Mouse (Mus musculus) midbrain, embryonic 12.5 days (tissue): Measurements from ENCODE around the gene Wbp4. TPM values are rescaled to one million over a fixed set of nuclear protein-coding genes. Genes with fewer than 3 reads are reported as not detected.

Experiments used
- ATAC-seq: fragments of 200-750 bp; cut with Nextera tagmentation; 2 replicates; pipeline ENCODE4 v1.8.0; 2017; ENCODE audit warnings: low read depth, moderate TSS enrichment, moderate library complexity; ENCODE audit not compliant: low FRiP score
- H3K27ac ChIP-seq: fragments of 300-500 bp; sonication (generic); replicated peaks from 2 replicates; pipeline ENCODE4 v1.5.1; 2016; ENCODE audit warnings: mild to moderate bottlenecking
- H3K27me3 ChIP-seq: fragments of 300-500 bp; sonication (generic); 2 replicates; pipeline ENCODE4 v1.6.1; 2016; ENCODE audit warnings: mild to moderate bottlenecking
- H3K36me3 ChIP-seq: fragments of 300-500 bp; sonication (generic); 2 replicates; pipeline ENCODE4 v1.6.1; 2016
- H3K4me1 ChIP-seq: fragments of 300-500 bp; sonication (generic); 2 replicates; pipeline ENCODE4 v1.6.1; 2016
- H3K4me2 ChIP-seq: fragments of 300-500 bp; sonication (generic); replicated peaks from 2 replicates; pipeline ENCODE4 v1.6.1; 2016; ENCODE audit warnings: mild to moderate bottlenecking, moderate library complexity
- H3K4me3 ChIP-seq: fragments of 300-500 bp; sonication (generic); 2 replicates; pipeline ENCODE4 v1.5.1; 2016; ENCODE audit warnings: mild to moderate bottlenecking
- H3K9ac ChIP-seq: fragments of 300-500 bp; sonication (generic); replicated peaks from 2 replicates; pipeline ENCODE4 v1.6.1; 2016; ENCODE audit warnings: mild to moderate bottlenecking, moderate library complexity
- H3K9me3 ChIP-seq: fragments of 300-500 bp; sonication (generic); 2 replicates; pipeline ENCODE4 v1.6.1; 2016; ENCODE audit warnings: mild to moderate bottlenecking
- WGBS: fragments of 180-500 bp; shearing (Covaris S2); methylation state at CpG from one replicate; pipeline ENCODE4 v1.1.7; 2016; 5-methylcytosine and 5-hydroxymethylcytosine counted together
- polyA plus RNA-seq: library from polyadenylated mRNA; unstranded; fragments of >200 nt; fragmentation: Nextera tagmentation; extraction: Ambion mirVana; gene quantifications from 2 replicates; pipeline ENCODE4 v1.2.1, GENCODE M21; 2016

Wbp4 gene
- polyA plus RNA-seq, 1 experiment from 2014 or later = 49.7 TPM

GRCm38 (mm10) chr14:79503371-79504075 is 22.2 kb upstream of the Wbp4 start:
- WGBS = 85% methylated on average over 5 of the region's 5 CpGs
- ATAC-seq = no peak
- Histone ChIP-seq H3K4me1 (no peaks in the 10 kb centered on the region; the same call in 1 of the 2 replicates), H3K4me3 (no peak overlapping the region), H3K36me3 (no peaks in the 10 kb centered on the region), H3K27ac (no peak overlapping the region), H3K4me2 (no peak overlapping the region), H3K27me3 (no peaks in the 10 kb centered on the region), H3K9ac (no peak overlapping the region), H3K9me3 (no peaks in the 10 kb centered on the region)

- 79% methylated on average over 4 of the region's 4 CpGs for WGBS
- H3K36me3 ChIP-seq = no peaks in the 10 kb centered on the region
- no peak for ATAC-seq
Measured at GRCm38 (mm10) chr14:79500756-79501155, 19.4 kb upstream of the Wbp4 start.

GRCm38 (mm10) chr14:79499326-79499725 is 18.0 kb upstream of the Wbp4 start:
- no peak for ATAC-seq
- H3K4me1 ChIP-seq = no peaks in the 10 kb centered on the region; the same call in 1 of the 2 replicates
- 90% methylated on average over 9 of the region's 9 CpGs for WGBS

More at GRCm38 (mm10) chr14:79500756-79501155, 19.4 kb upstream of the Wbp4 start:
- no peaks in the 10 kb centered on the region for H3K27me3 ChIP-seq
- no peaks in the 10 kb centered on the region for H3K9me3 ChIP-seq
- no peak overlapping the region for H3K4me2 ChIP-seq
- no peak overlapping the region for H3K4me3 ChIP-seq
- H3K27ac ChIP-seq = no peak overlapping the region
- no peaks in the 10 kb centered on the region; the same call in 1 of the 2 replicates for H3K4me1 ChIP-seq
- H3K9ac ChIP-seq = no peak overlapping the region

GRCm38 (mm10) chr14:79494349-79494748 is 13.0 kb upstream of the Wbp4 start:
- H3K9ac ChIP-seq = no peak overlapping the region
- no peaks in the 10 kb centered on the region for H3K4me1 ChIP-seq
- 88% methylated on average over 6 of the region's 6 CpGs for WGBS
- H3K9me3 ChIP-seq = no peaks in the 10 kb centered on the region
- no peak overlapping the region for H3K4me3 ChIP-seq
- no peak overlapping the region for H3K4me2 ChIP-seq
- H3K27ac ChIP-seq = no peak overlapping the region
- H3K36me3 ChIP-seq = 0 out of 2 replicates have a peak, but pooled peaks cover 6% of the 10 kb centered on the region
- no peaks in the 10 kb centered on the region for H3K27me3 ChIP-seq
- no peak for ATAC-seq

More at GRCm38 (mm10) chr14:79499326-79499725, 18.0 kb upstream of the Wbp4 start:
- Histone ChIP-seq H3K36me3 (no peaks in the 10 kb centered on the region), H3K4me2 (no peak overlapping the region), H3K27me3 (no peaks in the 10 kb centered on the region), H3K27ac (no peak overlapping the region), H3K9me3 (no peaks in the 10 kb centered on the region), H3K4me3 (no peak overlapping the region), H3K9ac (no peak overlapping the region)

- 71% methylated on average over 3 of the region's 3 CpGs for WGBS
- no peak overlapping the region for H3K4me3 ChIP-seq
- H3K9me3 ChIP-seq = no peaks in the 10 kb centered on the region
- peaks cover 14% of the 10 kb centered on the region for H3K4me1 ChIP-seq
- H3K27me3 ChIP-seq = peaks cover 14% of the 10 kb centered on the region
- H3K9ac ChIP-seq = no peak overlapping the region
- 0 out of 2 replicates have a peak, but pooled peaks cover 6% of the 10 kb centered on the region for H3K36me3 ChIP-seq
- no peak for ATAC-seq
- no peak overlapping the region for H3K4me2 ChIP-seq
- no peak overlapping the region for H3K27ac ChIP-seq
Measured at GRCm38 (mm10) chr14:79490246-79490645, 8.9 kb upstream of the Wbp4 start.

- H3K9me3 ChIP-seq = no peaks in the 10 kb centered on the region
- ATAC-seq = no peak
- no peak overlapping the region for H3K4me2 ChIP-seq
- H3K4me3 ChIP-seq = no peak overlapping the region
- H3K9ac ChIP-seq = no peak overlapping the region
- peaks cover 14% of the 10 kb centered on the region for H3K4me1 ChIP-seq
- 0 out of 2 replicates have a peak, but pooled peaks cover 6% of the 10 kb centered on the region for H3K36me3 ChIP-seq
- peaks cover 15% of the 10 kb centered on the region for H3K27me3 ChIP-seq
- H3K27ac ChIP-seq = no peak overlapping the region
- WGBS = 84% methylated on average over 12 of the region's 12 CpGs
Measured at GRCm38 (mm10) chr14:79489150-79489549, 7.8 kb upstream of the Wbp4 start.

- no peak overlapping the region for H3K4me3 ChIP-seq
- no peaks in the 10 kb centered on the region for H3K9me3 ChIP-seq
- WGBS = 91% methylated on average over 9 of the region's 9 CpGs
- peaks cover 17% of the 10 kb centered on the region for H3K4me1 ChIP-seq
- H3K9ac ChIP-seq = no peak overlapping the region
- 0 out of 2 replicates have a peak, but pooled peaks cover 6% of the 10 kb centered on the region for H3K36me3 ChIP-seq
- no peak for ATAC-seq
- H3K27me3 ChIP-seq = peaks cover 15% of the 10 kb centered on the region
- no peak overlapping the region for H3K4me2 ChIP-seq
- no peak overlapping the region for H3K27ac ChIP-seq
Measured at GRCm38 (mm10) chr14:79488531-79488930, 7.2 kb upstream of the Wbp4 start.

- H3K4me3 ChIP-seq = peak overlapping the region; percentile 37
- H3K4me1 ChIP-seq = peaks cover 28% of the 10 kb centered on the region
- peak overlapping the region; percentile 52 for H3K4me2 ChIP-seq
- H3K27ac ChIP-seq = no peak overlapping the region
- no peak for ATAC-seq
- H3K9me3 ChIP-seq = no peaks in the 10 kb centered on the region
- 0 out of 2 replicates have a peak, but pooled peaks cover 5% of the 10 kb centered on the region for H3K36me3 ChIP-seq
- H3K27me3 ChIP-seq = peaks cover 15% of the 10 kb centered on the region
- WGBS = 5% methylated on average over 19 of the region's 19 CpGs
- peak overlapping the region; percentile 37 for H3K9ac ChIP-seq
Measured at GRCm38 (mm10) chr14:79486993-79487731, 5.8 kb upstream of the Wbp4 start.

GRCm38 (mm10) chr14:79486617-79486992 is 5.3 kb upstream of the Wbp4 start:
- 26% methylated on average over 8 of the region's 8 CpGs for WGBS
- no peak overlapping the region for H3K4me3 ChIP-seq
- peaks cover 28% of the 10 kb centered on the region for H3K4me1 ChIP-seq
- H3K27ac ChIP-seq = no peak overlapping the region
- H3K27me3 ChIP-seq = peaks cover 15% of the 10 kb centered on the region
- no peaks in the 10 kb centered on the region for H3K36me3 ChIP-seq
- no peaks in the 10 kb centered on the region for H3K9me3 ChIP-seq
- ATAC-seq = no peak
- H3K9ac ChIP-seq = no peak overlapping the region
- H3K4me2 ChIP-seq = peak overlapping the region; percentile 52; the same call in 1 of the 2 replicates

- 73% methylated on average over 8 of the region's 8 CpGs for WGBS
- H3K4me2 ChIP-seq = peak overlapping the region; percentile 67
- no peak overlapping the region for H3K27ac ChIP-seq
Measured at GRCm38 (mm10) chr14:79483611-79484120, 2.3 kb upstream of the Wbp4 start.

GRCm38 (mm10) chr14:79482747-79483355 is 1.5 kb upstream of the Wbp4 start:
- WGBS = 29% methylated on average over 15 of the region's 15 CpGs

More at GRCm38 (mm10) chr14:79483611-79484120, 2.3 kb upstream of the Wbp4 start:
- H3K9me3 ChIP-seq = no peaks in the 10 kb centered on the region
- peaks cover 39% of the 10 kb centered on the region for H3K4me1 ChIP-seq
- H3K36me3 ChIP-seq = no peaks in the 10 kb centered on the region; the same call in 1 of the 2 replicates
- ATAC-seq = no peak
- H3K27me3 ChIP-seq = peaks cover 15% of the 10 kb centered on the region
- no peak overlapping the region for H3K9ac ChIP-seq
- H3K4me3 ChIP-seq = no peak overlapping the region

More at GRCm38 (mm10) chr14:79482747-79483355, 1.5 kb upstream of the Wbp4 start:
- peaks cover 5% of the 10 kb centered on the region for H3K36me3 ChIP-seq
- peaks cover 15% of the 10 kb centered on the region for H3K27me3 ChIP-seq
- peak overlapping the region; percentile 100 for H3K27ac ChIP-seq
- H3K4me1 ChIP-seq = peaks cover 39% of the 10 kb centered on the region
- peak overlapping the region; percentile 67 for H3K4me2 ChIP-seq
- no peak for ATAC-seq
- peak overlapping the region; percentile 93 for H3K4me3 ChIP-seq
- no peaks in the 10 kb centered on the region for H3K9me3 ChIP-seq
- peak overlapping the region; percentile 70 for H3K9ac ChIP-seq
